Mouse (Mus musculus) lung, embryonic 14.5 days (tissue): Measurements from ENCODE around the gene Usp28. TPM values are rescaled to one million over a fixed set of nuclear protein-coding genes. Genes with fewer than 3 reads are reported as not detected.
"Not testable (repeated sequence)": the region's sequence is repeated elsewhere in the genome, so short reads cannot be mapped to it uniquely, and the experiment has no call there.

Experiments
- ATAC-seq: fragments of 200-750 bp; cut with Nextera tagmentation; 2 replicates; pipeline ENCODE4 v1.8.0; 2017; ENCODE audit warnings: mild to moderate bottlenecking, moderate TSS enrichment, moderate library complexity; ENCODE audit not compliant: insufficient read depth
- DNase-seq: peaks from one replicate; pipeline ENCODE4 v3.0.0-alpha.2; 2015
- H3K27ac ChIP-seq: fragments of 300-500 bp; sonication (generic); 2 replicates; pipeline ENCODE4 v1.5.1; 2014; ENCODE audit warnings: low read depth, mild to moderate bottlenecking, moderate library complexity
- H3K27me3 ChIP-seq: fragments of 300-500 bp; sonication (generic); 2 replicates; pipeline ENCODE4 v1.6.1; 2014; ENCODE audit warnings: low read length, control low read depth; ENCODE audit not compliant: insufficient read depth
- H3K36me3 ChIP-seq: fragments of 300-500 bp; sonication (generic); 2 replicates; pipeline ENCODE4 v1.6.1; 2014; ENCODE audit warnings: control low read depth; ENCODE audit not compliant: insufficient read depth
- H3K4me1 ChIP-seq: fragments of 300-500 bp; sonication (generic); 2 replicates; pipeline ENCODE4 v1.6.1; 2014; ENCODE audit warnings: antibody characterized with exemption, control low read depth; ENCODE audit not compliant: insufficient read depth
- H3K4me2 ChIP-seq: fragments of 300-500 bp; sonication (generic); 2 replicates; pipeline ENCODE4 v1.6.1; 2014; ENCODE audit warnings: mild to moderate bottlenecking
- H3K4me3 ChIP-seq: fragments of 300-500 bp; sonication (generic); 2 replicates; pipeline ENCODE4 v1.5.1; 2014; ENCODE audit warnings: low read depth, low read length
- H3K9ac ChIP-seq: fragments of 300-500 bp; sonication (generic); 2 replicates; pipeline ENCODE4 v1.6.1; 2014
- H3K9me3 ChIP-seq: fragments of 300-500 bp; sonication (generic); 2 replicates; pipeline ENCODE4 v1.6.1; 2016; ENCODE audit warnings: low read depth, low read length, control low read depth
- CTCF ChIP-seq: IDR thresholded peaks from 2 replicates; pipeline ENCODE4 v1.5.1; 2016; ENCODE audit warnings: antibody characterized with exemption, low read depth
- WGBS: fragments of 180-500 bp; shearing (Covaris S2); extraction: QIAGEN DNeasy Blood & Tissue Kit; methylation state at CpG from one replicate; pipeline ENCODE4 v1.1.7; 2014; 5-methylcytosine and 5-hydroxymethylcytosine counted together
- polyA plus RNA-seq: library from polyadenylated mRNA; unstranded; fragments of >200 nt; fragmentation: Nextera tagmentation; extraction: Ambion mirVana; gene quantifications from 2 replicates; pipeline ENCODE4 v1.2.1, GENCODE M21; 2014

Usp28 gene
- polyA plus RNA-seq, 1 experiment from 2014 or later, result 33.2 TPM

DNA sequence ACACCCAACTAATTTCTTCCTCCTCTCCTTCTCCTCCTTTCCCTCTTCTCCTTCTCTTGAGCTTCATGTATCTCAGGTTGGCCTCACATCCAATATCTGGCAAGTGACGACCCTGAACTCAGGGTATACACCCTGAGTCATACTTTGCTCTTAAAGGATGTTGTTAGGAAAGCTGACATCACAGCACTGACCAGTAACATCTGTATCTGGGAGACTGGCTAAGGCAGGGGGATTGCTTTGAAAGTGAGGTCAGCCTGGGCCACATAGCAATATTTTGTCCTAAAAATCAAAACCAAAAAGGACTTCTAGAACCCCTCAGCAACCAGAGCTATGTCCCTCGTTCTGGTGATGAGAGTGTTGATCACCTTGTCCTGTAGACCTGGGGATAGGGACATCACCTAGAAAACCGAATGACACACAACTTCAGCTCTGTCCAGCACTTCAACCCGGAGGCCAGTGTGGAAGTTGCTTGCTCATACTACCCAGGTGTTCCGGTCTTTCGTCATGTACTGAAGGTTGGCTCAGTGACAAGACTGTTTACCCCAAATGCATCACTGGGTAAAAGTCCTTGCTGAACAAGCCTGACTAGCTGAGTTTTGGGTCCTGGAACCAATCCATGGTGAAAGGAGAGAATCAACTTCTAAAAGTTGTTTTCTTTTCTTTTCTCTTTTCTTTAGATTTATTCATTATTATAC is 8.4 kb upstream of the Usp28 start:
- 73% methylated on average over 6 of the region's 6 CpGs for WGBS
- DNase-seq (no peak), ATAC-seq (no peak)
- H3K27ac ChIP-seq, result no peak overlapping the region
- H3K9me3 ChIP-seq, result no peaks in the 10 kb centered on the region
- TF ChIP-seq CTCF, result no peak
- no peak overlapping the region for H3K9ac ChIP-seq
- H3K36me3 ChIP-seq, result no peaks in the 10 kb centered on the region
- no peaks in the 10 kb centered on the region for H3K4me1 ChIP-seq
- no peak overlapping the region for H3K4me3 ChIP-seq
- H3K27me3 ChIP-seq, result no peaks in the 10 kb centered on the region
- no peak overlapping the region for H3K4me2 ChIP-seq

DNA sequence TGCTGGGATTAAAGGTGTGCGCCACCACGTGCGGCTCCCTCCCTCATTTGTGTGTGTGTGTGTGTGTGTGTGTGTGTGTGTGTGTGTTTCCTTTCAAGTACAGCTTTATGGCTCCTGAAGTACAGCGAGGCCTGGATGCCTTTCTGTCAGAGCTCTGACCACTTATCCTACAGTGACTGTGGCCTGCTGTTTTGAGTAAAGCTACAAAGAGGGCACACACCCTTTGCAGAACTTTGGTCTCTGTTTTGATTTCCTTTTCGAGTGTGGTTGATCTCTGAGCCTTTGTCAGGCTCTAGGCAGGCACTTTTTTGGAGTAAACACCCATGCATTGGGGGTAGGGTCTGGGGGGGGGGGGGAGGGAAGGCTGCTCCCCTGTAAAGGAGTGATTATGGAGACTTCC is 4.8 kb upstream of the Usp28 start:
- no peaks in the 10 kb centered on the region for H3K9me3 ChIP-seq
- no peak for TF ChIP-seq CTCF
- ATAC-seq (no peak), DNase-seq (no peak)
- no peak overlapping the region for H3K9ac ChIP-seq
- no peak overlapping the region for H3K4me2 ChIP-seq
- no peak overlapping the region for H3K4me3 ChIP-seq
- whole genome bisulfite sequencing, result 63% methylated on average over 5 of the region's 5 CpGs
- H3K27ac ChIP-seq, result no peak overlapping the region
- no peaks in the 10 kb centered on the region for H3K36me3 ChIP-seq
- H3K4me1 ChIP-seq, result no peaks in the 10 kb centered on the region
- no peaks in the 10 kb centered on the region for H3K27me3 ChIP-seq

DNA sequence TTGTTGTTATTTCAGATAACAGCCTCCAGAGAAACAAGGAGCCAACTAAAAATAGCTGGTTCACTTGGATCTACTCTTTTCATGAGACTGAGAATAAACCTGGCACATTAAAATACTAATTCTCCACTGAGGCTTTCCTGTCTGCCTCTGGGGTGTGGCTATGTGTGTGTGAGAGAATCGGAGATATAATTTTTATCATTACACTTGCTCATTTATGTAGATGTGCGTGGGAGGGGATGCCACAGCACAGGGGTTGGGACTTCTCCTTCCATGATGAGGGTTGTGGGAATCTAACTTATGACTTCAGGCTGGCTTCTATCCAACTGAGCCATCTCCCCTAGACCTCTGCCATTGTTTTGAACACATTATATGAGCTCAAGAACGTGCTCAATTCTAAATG is 4.4 kb upstream of the Usp28 start:
- DNase-seq, result no peak
- no peak overlapping the region for H3K9ac ChIP-seq
- WGBS, result 65% methylated on average over 3 of the region's 3 CpGs
- H3K27me3 ChIP-seq, result no peaks in the 10 kb centered on the region
- no peaks in the 10 kb centered on the region for H3K36me3 ChIP-seq
- ATAC-seq, result no peak
- no peak for TF ChIP-seq CTCF
- no peak overlapping the region for H3K4me3 ChIP-seq
- no peaks in the 10 kb centered on the region for H3K4me1 ChIP-seq
- H3K9me3 ChIP-seq, result no peaks in the 10 kb centered on the region
- no peak overlapping the region for H3K4me2 ChIP-seq
- no peak overlapping the region for H3K27ac ChIP-seq

DNA sequence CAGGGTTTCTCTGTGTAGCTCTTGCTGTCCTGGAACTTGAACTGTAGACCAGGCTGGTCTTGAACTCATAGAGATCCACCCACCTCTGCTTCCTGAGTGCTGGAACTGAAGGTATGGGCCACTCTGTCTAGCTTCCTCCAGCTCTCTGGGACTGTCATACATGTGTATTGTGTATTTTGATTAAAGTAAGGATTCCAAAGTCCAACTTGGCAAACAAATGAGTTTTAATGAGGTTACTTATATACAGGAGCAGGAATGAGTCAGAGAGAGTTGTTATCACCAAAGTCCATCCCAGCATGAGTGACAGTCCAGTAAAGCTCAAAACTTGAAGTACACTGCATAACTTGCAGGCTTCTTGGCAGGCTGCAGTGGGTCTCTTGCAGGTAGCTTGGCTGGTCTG is 3.3 kb upstream of the Usp28 start:
- Histone ChIP-seq H3K4me2 (no peak overlapping the region), H3K4me3 (no peak overlapping the region), H3K9ac (no peak overlapping the region), H3K36me3 (no peaks in the 10 kb centered on the region), H3K4me1 (peaks cover 3% of the 10 kb centered on the region; the same call in 1 of the 2 replicates), H3K27ac (no peak overlapping the region), H3K27me3 (no peaks in the 10 kb centered on the region), H3K9me3 (no peaks in the 10 kb centered on the region)
- TF ChIP-seq CTCF, result no peak
- DNase-seq, result no peak
- no peak for ATAC-seq

DNA sequence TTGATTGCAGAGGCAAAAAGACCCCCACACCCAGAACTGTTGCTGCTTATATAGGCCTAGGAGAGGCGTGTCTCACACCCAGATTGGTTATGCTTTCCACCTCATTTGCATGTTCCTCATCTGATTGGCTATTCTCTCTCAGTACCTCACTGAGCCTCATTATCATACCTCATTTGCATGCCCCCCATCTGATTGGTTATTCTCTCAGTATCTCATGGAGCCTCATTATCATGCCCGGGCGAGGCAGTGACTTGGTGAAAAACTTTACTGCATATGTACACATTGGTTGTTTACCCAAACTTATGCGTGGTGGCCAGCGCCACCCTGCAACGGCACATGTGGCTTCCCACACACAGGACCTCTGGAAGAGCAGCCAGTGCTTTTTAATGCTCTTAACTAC is 1.4 kb upstream of the Usp28 start:
- WGBS, result 91% methylated on average over 6 of the region's 6 CpGs
- H3K27ac ChIP-seq, ATAC-seq, DNase-seq, H3K4me1 ChIP-seq, H3K4me3 ChIP-seq, H3K9me3 ChIP-seq, H3K27me3 ChIP-seq, H3K9ac ChIP-seq, H3K36me3 ChIP-seq: not testable (repeated sequence)
- peak overlapping the region; percentile 73 for H3K4me2 ChIP-seq

DNA sequence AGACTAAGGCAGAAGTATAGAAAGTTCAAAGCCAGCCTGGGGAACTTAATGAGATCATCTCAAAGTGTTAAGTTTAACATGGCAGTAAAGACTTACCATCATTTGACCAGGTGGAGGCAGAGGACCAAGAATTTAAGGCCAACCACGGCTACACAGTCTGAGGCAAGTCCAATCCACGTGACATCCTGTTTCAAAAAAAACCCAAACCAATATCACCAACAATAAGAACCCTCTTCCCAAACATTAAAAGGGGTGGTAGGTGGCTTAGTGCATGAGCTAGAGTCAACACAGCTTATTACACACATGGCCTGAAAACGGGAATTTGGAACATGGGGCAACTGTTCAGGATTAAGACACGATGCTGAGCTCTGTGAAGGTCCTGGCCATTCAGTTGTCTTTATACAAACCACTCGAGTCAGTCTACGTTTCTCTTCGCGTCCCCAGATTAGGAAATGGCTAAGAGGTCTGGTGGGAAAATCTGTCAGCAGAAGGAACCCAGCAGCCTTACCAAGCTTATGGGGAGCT is 793 bp upstream of the Usp28 start:
- peaks cover 8% of the 10 kb centered on the region; the same call in 1 of the 2 replicates for H3K4me1 ChIP-seq
- WGBS, result 23% methylated on average over 8 of the region's 8 CpGs
- no peaks in the 10 kb centered on the region for H3K9me3 ChIP-seq
- ATAC-seq (peak; percentile 32; the same call in 1 of the 2 replicates), DNase-seq (peak; percentile 15)
- TF ChIP-seq CTCF, result no peak
- peak overlapping the region; percentile 73 for H3K4me2 ChIP-seq
- peak overlapping the region; percentile 61 for H3K9ac ChIP-seq
- H3K27ac ChIP-seq, result peak overlapping the region; percentile 90
- no peaks in the 10 kb centered on the region for H3K27me3 ChIP-seq
- peak overlapping the region; percentile 72 for H3K4me3 ChIP-seq
- no peaks in the 10 kb centered on the region for H3K36me3 ChIP-seq

DNA sequence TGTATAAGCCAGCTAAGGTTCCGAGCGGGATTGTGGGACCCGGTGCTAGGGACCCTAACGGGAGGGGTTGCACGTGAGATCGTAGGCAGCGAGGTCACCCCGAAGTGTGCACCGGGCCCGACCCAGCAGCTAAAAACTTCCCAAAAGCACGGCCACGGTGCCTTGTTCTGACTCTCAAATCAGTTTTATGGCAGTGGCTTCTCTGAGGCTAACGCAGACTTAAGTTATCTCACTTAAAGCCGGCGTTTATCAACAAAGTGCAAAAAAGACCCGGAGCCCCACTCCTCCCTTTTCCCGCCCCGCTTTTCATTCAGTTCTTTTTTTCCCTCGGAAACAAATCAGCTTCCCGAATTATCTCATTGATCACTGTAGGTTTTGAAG is 523 bp downstream of the Usp28 start:
- Histone ChIP-seq H3K27me3 (no peaks in the 10 kb centered on the region), H3K4me2 (peak overlapping the region; percentile 73), H3K4me3 (peak overlapping the region; percentile 72), H3K9me3 (no peaks in the 10 kb centered on the region), H3K27ac (peak overlapping the region; percentile 83; the same call in 1 of the 2 replicates), H3K4me1 (peaks cover 8% of the 10 kb centered on the region; the same call in 1 of the 2 replicates), H3K36me3 (no peaks in the 10 kb centered on the region), H3K9ac (peak overlapping the region; percentile 80)
- WGBS, result under 1% methylated on average over 20 of the region's 20 CpGs
- ATAC-seq (no peak), DNase-seq (peak; percentile 57)
- TF ChIP-seq CTCF, result no peak
